Mouse (Mus musculus): ENCODE results near the gene Bmp10.

The Bmp10 gene

GRCm38 (mm10) chr6:87428487-87429044, at the start of gene Bmp10:
TSS of gene Bmp10 (plus strand) at chr6:87428994.
- in situ Hi-C loops (cut with MboI; ENCODE audit: low pct_unique_long_range_greater_than_20kb in 1 of 2, low sequenced_read_pairs in 2 of 2, unreplicated experiment in 1 of 2): no loop called here

- in situ Hi-C loops (cut with MboI; ENCODE audit: low pct_unique_long_range_greater_than_20kb in 1 of 2, low sequenced_read_pairs in 2 of 2, unreplicated experiment in 1 of 2): no loop called here
Measured at GRCm38 (mm10) chr6:87383926-87384691, 44.7 kb upstream of the Bmp10 start.

GRCm38 (mm10) chr6:87384761-87385160, 44.0 kb upstream of the Bmp10 start:
- in situ Hi-C loops (cut with MboI; ENCODE audit: low pct_unique_long_range_greater_than_20kb in 1 of 2, low sequenced_read_pairs in 2 of 2, unreplicated experiment in 1 of 2): no loop called here

GRCm38 (mm10) chr6:87386203-87386602, 42.6 kb upstream of the Bmp10 start:
- in situ Hi-C loops (cut with MboI; ENCODE audit: low pct_unique_long_range_greater_than_20kb in 1 of 2, low sequenced_read_pairs in 2 of 2, unreplicated experiment in 1 of 2): no loop called here

- in situ Hi-C loops (cut with MboI; ENCODE audit: low pct_unique_long_range_greater_than_20kb in 1 of 2, low sequenced_read_pairs in 2 of 2, unreplicated experiment in 1 of 2): no loop called here
Measured at GRCm38 (mm10) chr6:87386681-87387080, 42.1 kb upstream of the Bmp10 start.

- in situ Hi-C loops (cut with MboI; ENCODE audit: low pct_unique_long_range_greater_than_20kb in 1 of 2, low sequenced_read_pairs in 2 of 2, unreplicated experiment in 1 of 2): no loop called here
Measured at GRCm38 (mm10) chr6:87388877-87389276, 39.9 kb upstream of the Bmp10 start, which contains the start of gene Gkn3. TSS of gene Gkn3 (minus strand) at chr6:87388935.

- in situ Hi-C loops (cut with MboI; ENCODE audit: low pct_unique_long_range_greater_than_20kb in 1 of 2, low sequenced_read_pairs in 2 of 2, unreplicated experiment in 1 of 2): no loop called here
Measured at GRCm38 (mm10) chr6:87389455-87389989, 39.3 kb upstream of the Bmp10 start.

GRCm38 (mm10) chr6:87393466-87394205, 35.2 kb upstream of the Bmp10 start:
- in situ Hi-C loops (cut with MboI; ENCODE audit: low pct_unique_long_range_greater_than_20kb in 1 of 2, low sequenced_read_pairs in 2 of 2, unreplicated experiment in 1 of 2): loop anchor here in 1 of 2 experiments (10.0 kb wide), 1 partner anchor 61 kb away; no protein-coding TSS in a partner anchor

GRCm38 (mm10) chr6:87394783-87395182, 34.0 kb upstream of the Bmp10 start:
- in situ Hi-C loops (cut with MboI; ENCODE audit: low pct_unique_long_range_greater_than_20kb in 1 of 2, low sequenced_read_pairs in 2 of 2, unreplicated experiment in 1 of 2): loop anchor here (5.0 to 10.0 kb wide), 2 partner anchors 60 to 118 kb away; no protein-coding TSS in a partner anchor

- in situ Hi-C loops (cut with MboI; ENCODE audit: low pct_unique_long_range_greater_than_20kb in 1 of 2, low sequenced_read_pairs in 2 of 2, unreplicated experiment in 1 of 2): loop anchor here (5.0 to 10.0 kb wide), 2 partner anchors 56 to 113 kb away; no protein-coding TSS in a partner anchor
Measured at GRCm38 (mm10) chr6:87399137-87399536, 29.7 kb upstream of the Bmp10 start.

- in situ Hi-C loops (cut with MboI; ENCODE audit: low pct_unique_long_range_greater_than_20kb in 1 of 2, low sequenced_read_pairs in 2 of 2, unreplicated experiment in 1 of 2): loop anchor here (5.0 to 10.0 kb wide), 2 partner anchors 55 to 112 kb away; no protein-coding TSS in a partner anchor
Measured at GRCm38 (mm10) chr6:87399886-87400566, 28.8 kb upstream of the Bmp10 start.

- in situ Hi-C loops (cut with MboI; ENCODE audit: low pct_unique_long_range_greater_than_20kb in 1 of 2, low sequenced_read_pairs in 2 of 2, unreplicated experiment in 1 of 2): no loop called here
Measured at GRCm38 (mm10) chr6:87401456-87401855, 27.3 kb upstream of the Bmp10 start.

- in situ Hi-C loops (cut with MboI; ENCODE audit: low pct_unique_long_range_greater_than_20kb in 1 of 2, low sequenced_read_pairs in 2 of 2, unreplicated experiment in 1 of 2): no loop called here
Measured at GRCm38 (mm10) chr6:87412011-87412410, 16.8 kb upstream of the Bmp10 start.

- in situ Hi-C loops (cut with MboI; ENCODE audit: low pct_unique_long_range_greater_than_20kb in 1 of 2, low sequenced_read_pairs in 2 of 2, unreplicated experiment in 1 of 2): no loop called here
Measured at GRCm38 (mm10) chr6:87422304-87422703, 6.5 kb upstream of the Bmp10 start.

GRCm38 (mm10) chr6:87424037-87424816, 4.6 kb upstream of the Bmp10 start:
- in situ Hi-C loops (cut with MboI; ENCODE audit: low pct_unique_long_range_greater_than_20kb in 1 of 2, low sequenced_read_pairs in 2 of 2, unreplicated experiment in 1 of 2): no loop called here

- in situ Hi-C loops (cut with MboI; ENCODE audit: low pct_unique_long_range_greater_than_20kb in 1 of 2, low sequenced_read_pairs in 2 of 2, unreplicated experiment in 1 of 2): no loop called here
Measured at GRCm38 (mm10) chr6:87426954-87427353, 1.8 kb upstream of the Bmp10 start.

GRCm38 (mm10) chr6:87427616-87428015, 1.2 kb upstream of the Bmp10 start:
- in situ Hi-C loops (cut with MboI; ENCODE audit: low pct_unique_long_range_greater_than_20kb in 1 of 2, low sequenced_read_pairs in 2 of 2, unreplicated experiment in 1 of 2): no loop called here

- in situ Hi-C loops (cut with MboI; ENCODE audit: low pct_unique_long_range_greater_than_20kb in 1 of 2, low sequenced_read_pairs in 2 of 2, unreplicated experiment in 1 of 2): no loop called here
Measured at GRCm38 (mm10) chr6:87435791-87436190, 7.0 kb downstream of the Bmp10 start.

All from mouse embryonic stem cell (cell line).